Mouse (Mus musculus) brain, embryonic 14.5 days (tissue): ENCODE measurements around the gene Dpf3.

ENCODE experiments used
- CTCF ChIP-seq: fragments of 200-500 bp; IDR thresholded peaks from 2 replicates; pipeline ENCODE4 v1.5.1; 2012; ENCODE audit warnings: inconsistent platforms, mild to moderate bottlenecking, moderate library complexity, borderline replicate concordance; ENCODE audit not compliant: insufficient read depth, insufficient read length; ENCODE audit errors: extremely low read depth
- POLR2A ChIP-seq: fragments of 200-500 bp; IDR thresholded peaks from 2 replicates; pipeline ENCODE4 v1.6.1; 2012; ENCODE audit warnings: mild to moderate bottlenecking, inconsistent platforms, borderline replicate concordance; ENCODE audit not compliant: poor library complexity, insufficient read depth, insufficient read length, severe bottlenecking; ENCODE audit errors: extremely low read depth

GRCm38 (mm10) chr12:83411032-83411431 is 76.5 kb downstream of the Dpf3 start:
- no peak for TF ChIP-seq POLR2A
- TF ChIP-seq CTCF: no peak
